Mouse (Mus musculus): Measurements from ENCODE around the gene Prss41. TPM values are rescaled to one million over a fixed set of nuclear protein-coding genes. Genes with fewer than 3 reads are reported as not detected.
A peak's percentile ranks its signal among the peaks of the same experiment; 100 is the strongest.

Prss41 gene
- polyA plus RNA-seq, 1 experiment from 2014 or later, result 3.1 TPM

DNA sequence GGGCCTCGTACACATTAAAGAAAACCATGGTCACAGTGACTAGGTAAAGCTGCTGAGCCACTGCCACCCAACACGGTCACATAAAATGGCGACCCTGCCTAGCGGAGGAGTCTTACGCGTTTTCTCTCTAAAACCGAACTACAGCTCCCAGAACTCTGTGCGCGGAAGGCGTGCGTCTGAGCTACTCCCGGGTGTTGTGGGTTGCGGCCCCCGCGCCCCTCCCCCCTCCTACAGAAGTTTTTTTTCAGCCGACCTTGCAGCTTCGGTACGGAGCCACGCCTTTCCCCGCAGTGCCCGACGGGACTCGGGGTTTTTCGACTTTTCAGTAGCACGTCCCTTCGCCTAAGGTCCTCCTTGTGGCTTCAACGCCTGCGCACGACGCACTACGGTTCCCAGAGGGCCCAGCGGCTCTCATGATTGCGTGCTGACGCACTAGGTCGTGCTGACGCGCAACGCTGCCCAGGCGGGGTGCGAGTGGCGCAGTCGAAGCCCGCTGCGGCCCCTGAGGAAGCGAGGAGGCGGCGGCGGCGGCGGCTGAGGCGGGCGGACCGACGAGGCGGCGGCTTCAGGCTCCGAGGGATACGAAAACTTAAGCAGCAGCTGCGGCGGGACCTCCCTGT, 41.1 kb downstream of the Prss41 start:
- peak; percentile 98 for ATAC-seq (ENCODE audit: insufficient number of reproducible peaks, insufficient read depth, low FRiP score, low TSS enrichment, low read depth)
- under 1% methylated on average over 55 of the region's 60 CpGs for WGBS
- Histone ChIP-seq H3K9ac (replicated peaks) (peak overlapping the region; percentile 98), H3K27ac (peak overlapping the region; percentile 98), H3K4me3 (replicated peaks) (peak overlapping the region; percentile 97), H3K36me3 (peaks cover 13% of the 10 kb centered on the region), H3K4me1 (replicated peaks) (peaks cover 28% of the 10 kb centered on the region), H3K4me2 (peak overlapping the region; percentile 91), H3K9me3 (no peaks in the 10 kb centered on the region), H3K27me3 (no peaks in the 10 kb centered on the region)

DNA sequence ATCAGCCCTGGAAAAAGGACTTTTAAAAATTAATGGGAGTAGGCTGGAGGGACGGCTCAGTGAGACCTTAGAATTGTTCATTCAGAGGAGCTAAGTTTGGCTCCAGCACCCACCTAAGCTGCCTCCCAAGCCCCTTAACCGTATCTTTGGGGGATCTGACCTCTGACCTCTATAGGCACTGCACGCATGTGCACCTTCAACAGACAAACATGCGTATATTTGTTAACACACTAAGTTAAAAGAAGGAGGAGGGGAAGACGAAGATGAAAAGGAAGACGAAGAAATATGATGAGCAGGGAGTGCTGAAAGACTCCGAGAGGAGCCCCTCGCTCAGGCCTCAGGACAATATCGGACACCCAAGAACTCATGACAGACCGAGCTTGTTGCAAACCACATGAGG, 42.3 kb downstream of the Prss41 start:
- H3K27ac ChIP-seq, result no peak overlapping the region

DNA sequence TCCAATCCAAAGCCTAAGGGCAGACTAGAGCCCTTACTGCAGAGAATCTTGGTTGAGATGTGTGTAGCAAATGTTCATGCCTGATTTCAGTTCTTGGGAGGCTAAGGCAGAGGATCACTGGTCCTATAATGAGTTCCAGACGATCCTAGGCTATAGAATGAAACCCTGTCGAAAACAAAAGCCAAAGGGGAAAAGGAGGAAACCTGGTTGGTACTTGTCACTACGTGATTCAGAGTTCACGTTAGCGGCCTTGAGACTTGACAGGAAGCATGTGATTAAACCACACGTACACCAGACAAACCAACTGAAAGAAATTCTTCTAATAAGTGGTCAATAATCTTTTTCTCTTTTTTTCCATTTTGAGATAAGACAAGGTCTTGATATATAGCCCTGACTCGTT, 46.7 kb downstream of the Prss41 start:
- WGBS, result 21% methylated on average over 7 of the region's 7 CpGs
- Histone ChIP-seq H3K36me3 (peaks cover 13% of the 10 kb centered on the region; the same call in 1 of the 2 replicates), H3K4me2 (no peak overlapping the region), H3K4me3 (replicated peaks) (no peak overlapping the region), H3K9me3 (no peaks in the 10 kb centered on the region), H3K4me1 (replicated peaks) (peaks cover 5% of the 10 kb centered on the region), H3K27me3 (no peaks in the 10 kb centered on the region), H3K27ac (no peak overlapping the region), H3K9ac (replicated peaks) (no peak overlapping the region)
- no peak for ATAC-seq (ENCODE audit: insufficient number of reproducible peaks, insufficient read depth, low FRiP score, low TSS enrichment, low read depth)

More for the DNA sequence above, 42.3 kb downstream of the Prss41 start:
- H3K9ac ChIP-seq (replicated peaks), result no peak overlapping the region
- ATAC-seq (ENCODE audit: insufficient number of reproducible peaks, insufficient read depth, low FRiP score, low TSS enrichment, low read depth), result no peak
- H3K4me3 ChIP-seq (replicated peaks), result no peak overlapping the region
- H3K36me3 ChIP-seq, result peaks cover under 1% of the 10 kb centered on the region; the same call in 1 of the 2 replicates
- no peaks in the 10 kb centered on the region for H3K27me3 ChIP-seq
- peaks cover 20% of the 10 kb centered on the region for H3K4me1 ChIP-seq (replicated peaks)
- no peak overlapping the region for H3K4me2 ChIP-seq
- WGBS, result 88% methylated on average over 10 of the region's 10 CpGs
- H3K9me3 ChIP-seq, result no peaks in the 10 kb centered on the region

DNA sequence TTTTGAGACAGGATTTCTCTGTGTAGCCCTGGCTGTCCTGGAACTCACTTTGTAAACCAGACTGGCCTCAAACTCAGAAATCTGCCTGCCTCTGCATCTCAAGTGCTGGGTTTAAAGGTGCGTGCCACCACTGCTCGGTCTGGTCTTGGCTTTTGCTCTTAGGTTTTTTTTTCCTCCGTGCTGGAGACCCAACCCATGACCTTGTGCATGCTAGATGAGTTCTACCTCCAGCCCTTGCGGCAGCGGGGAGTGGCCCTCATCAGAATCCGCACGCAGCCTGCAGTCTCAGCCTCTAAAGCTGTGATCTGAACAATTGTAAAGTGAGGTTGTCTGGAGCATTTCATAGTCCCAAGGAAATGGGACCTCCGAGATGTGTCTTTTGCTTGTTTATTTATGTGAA, 48.6 kb downstream of the Prss41 start:
- H3K36me3 ChIP-seq, result peaks cover 14% of the 10 kb centered on the region; the same call in 1 of the 2 replicates
- H3K9ac ChIP-seq (replicated peaks), result no peak overlapping the region
- no peak overlapping the region for H3K4me3 ChIP-seq (replicated peaks)
- peaks cover 21% of the 10 kb centered on the region for H3K4me1 ChIP-seq (replicated peaks)
- no peaks in the 10 kb centered on the region for H3K9me3 ChIP-seq
- H3K4me2 ChIP-seq, result no peak overlapping the region
- no peak overlapping the region for H3K27ac ChIP-seq
- no peak for ATAC-seq (ENCODE audit: insufficient number of reproducible peaks, insufficient read depth, low FRiP score, low TSS enrichment, low read depth)
- 93% methylated on average over 8 of the region's 8 CpGs for WGBS
- no peaks in the 10 kb centered on the region for H3K27me3 ChIP-seq

DNA sequence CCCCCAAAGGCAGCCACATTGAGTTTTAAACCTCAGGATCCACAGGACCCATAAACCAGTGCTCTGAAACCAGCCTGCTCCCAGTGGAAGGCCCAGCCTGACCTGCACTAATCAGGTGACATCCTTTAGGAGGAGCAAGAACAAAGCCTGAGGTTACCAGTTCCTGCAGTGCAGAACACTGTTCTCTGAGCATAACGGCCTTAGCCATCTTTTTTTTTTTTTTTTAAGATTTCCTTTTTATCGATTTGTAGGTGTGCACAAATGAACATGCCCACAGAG, 53.0 kb downstream of the Prss41 start:
- Histone ChIP-seq H3K4me3 (replicated peaks) (peak overlapping the region; percentile 45), H3K4me1 (replicated peaks) (peaks cover 33% of the 10 kb centered on the region), H3K36me3 (peaks cover 14% of the 10 kb centered on the region; the same call in 1 of the 2 replicates), H3K9ac (replicated peaks) (peak overlapping the region; percentile 83), H3K27me3 (no peaks in the 10 kb centered on the region), H3K9me3 (no peaks in the 10 kb centered on the region), H3K4me2 (peak overlapping the region; percentile 68), H3K27ac (peak overlapping the region; percentile 98)
- no peak for ATAC-seq (ENCODE audit: insufficient number of reproducible peaks, insufficient read depth, low FRiP score, low TSS enrichment, low read depth)
- 46% methylated on average over 2 of the region's 2 CpGs for WGBS

DNA sequence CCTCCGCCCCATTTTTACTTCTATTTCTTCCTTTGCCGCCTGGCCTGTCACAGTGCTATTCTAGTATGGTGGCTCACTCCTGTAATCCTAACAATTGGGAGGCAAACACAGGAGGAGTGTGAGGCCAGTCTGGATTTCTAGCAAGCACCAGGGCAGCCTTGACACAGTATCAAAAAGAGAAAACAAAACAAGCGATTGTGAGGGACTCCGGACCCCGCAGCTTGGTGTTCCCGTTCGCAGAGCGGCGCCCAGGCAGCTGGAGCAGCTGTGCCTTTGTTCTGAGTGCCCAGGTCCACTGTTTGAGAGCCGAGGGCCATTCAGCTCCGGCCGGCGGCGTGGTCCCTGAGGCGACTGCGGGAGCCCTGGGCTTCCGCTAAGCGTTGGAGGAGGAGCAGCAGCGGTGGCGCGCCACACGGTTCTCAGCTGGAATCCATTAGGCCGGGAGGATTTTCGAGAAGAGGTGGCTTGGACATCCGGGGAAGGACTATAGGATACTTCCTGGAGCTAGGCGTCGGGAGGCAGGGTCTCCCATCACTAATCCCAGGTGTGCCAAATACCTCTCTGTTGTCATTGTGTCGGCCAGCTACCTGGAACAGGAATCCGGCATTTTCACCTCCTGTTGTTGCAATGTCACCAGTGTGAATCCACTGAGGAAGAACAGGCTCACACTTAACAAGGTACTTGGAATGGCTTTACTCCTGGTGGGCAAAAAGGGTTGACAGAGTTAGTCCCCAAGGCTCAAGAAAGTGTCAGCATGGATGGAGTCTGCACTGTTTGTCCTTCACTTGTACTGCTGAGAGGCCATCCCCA, 53.5 kb downstream of the Prss41 start, which contains the start of gene Srrm2:
TSS of gene Srrm2 (plus strand) at position 264 of the 810 bp plus-strand sequence.
- Histone ChIP-seq H3K9ac (replicated peaks) (peak within 1 kb of the TSS; percentile 83), H3K9me3 (no peaks in the 10 kb centered on the region), H3K27me3 (no peaks in the 10 kb centered on the region), H3K4me3 (replicated peaks) (peak within 1 kb of the TSS; percentile 45), H3K4me2 (peak within 1 kb of the TSS; percentile 68), H3K36me3 (peaks cover 14% of the 10 kb centered on the region; the same call in 1 of the 2 replicates), H3K27ac (peak within 1 kb of the TSS; percentile 98), H3K4me1 (replicated peaks) (peaks cover 34% of the 10 kb centered on the region)
- 2% methylated on average over 29 of the region's 29 CpGs for WGBS
- ATAC-seq (ENCODE audit: insufficient number of reproducible peaks, insufficient read depth, low FRiP score, low TSS enrichment, low read depth), result 0 out of 2 replicates have a peak, but pooled peaks have one; percentile 35

DNA sequence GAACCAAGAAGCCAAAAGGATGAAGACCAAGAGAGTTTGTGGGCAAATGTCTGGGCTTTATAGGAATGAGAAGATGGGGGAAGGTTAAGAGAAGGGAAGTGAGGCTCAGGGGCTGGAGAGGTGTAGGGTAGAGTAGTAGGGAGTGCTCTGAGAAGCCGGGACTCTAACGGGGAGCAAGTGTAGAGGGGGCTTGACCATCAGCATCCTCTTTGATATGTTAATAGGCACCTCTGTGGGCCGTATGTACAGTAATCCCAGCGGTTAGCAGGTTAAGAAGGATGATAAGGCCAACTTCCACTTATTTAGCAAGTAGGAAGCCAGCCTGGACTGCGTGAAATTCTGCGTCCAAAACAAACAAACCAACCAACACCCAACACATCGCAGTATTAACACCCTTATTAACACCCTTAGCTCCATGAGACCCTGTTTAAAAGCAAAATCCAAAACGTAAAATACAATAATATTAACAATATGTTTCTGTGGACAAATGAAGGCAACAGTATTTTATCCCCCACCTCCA, 54.2 kb downstream of the Prss41 start:
- Histone ChIP-seq H3K36me3 (peaks cover 11% of the 10 kb centered on the region; the same call in 1 of the 2 replicates), H3K9ac (replicated peaks) (peak overlapping the region; percentile 83), H3K4me3 (replicated peaks) (peak overlapping the region; percentile 45), H3K27ac (peak overlapping the region; percentile 98), H3K4me1 (replicated peaks) (peaks cover 39% of the 10 kb centered on the region), H3K27me3 (no peaks in the 10 kb centered on the region), H3K4me2 (peak overlapping the region; percentile 68), H3K9me3 (no peaks in the 10 kb centered on the region)
- no peak for ATAC-seq (ENCODE audit: insufficient number of reproducible peaks, insufficient read depth, low FRiP score, low TSS enrichment, low read depth)
- WGBS, result 14% methylated on average over 8 of the region's 8 CpGs

DNA sequence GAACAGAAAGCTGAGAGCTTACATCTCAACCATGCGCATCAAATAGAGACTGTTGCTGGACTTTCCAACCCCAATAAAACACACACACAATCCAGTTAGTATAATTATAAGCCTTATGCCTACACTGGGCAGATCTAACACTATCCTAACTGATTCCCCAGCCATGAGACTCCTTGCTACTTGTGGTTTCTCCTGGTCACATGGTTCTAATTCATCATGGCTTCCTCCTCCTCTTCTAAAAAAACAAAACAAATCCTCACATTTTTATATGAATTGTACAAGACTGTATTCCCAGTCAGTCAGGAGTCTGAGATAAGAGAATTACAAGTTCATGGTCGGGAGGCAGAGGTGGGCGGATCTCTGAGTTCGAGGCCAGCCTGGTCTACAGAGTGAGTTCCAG, 55.0 kb downstream of the Prss41 start:
- Histone ChIP-seq H3K9ac (replicated peaks) (no peak overlapping the region), H3K27me3 (no peaks in the 10 kb centered on the region), H3K9me3 (no peaks in the 10 kb centered on the region), H3K27ac (no peak overlapping the region), H3K4me3 (replicated peaks) (no peak overlapping the region), H3K4me1 (replicated peaks) (peaks cover 39% of the 10 kb centered on the region), H3K36me3 (peaks cover 10% of the 10 kb centered on the region; the same call in 1 of the 2 replicates), H3K4me2 (no peak overlapping the region)
- ATAC-seq (ENCODE audit: insufficient number of reproducible peaks, insufficient read depth, low FRiP score, low TSS enrichment, low read depth), result no peak
- WGBS, result 91% methylated on average over 4 of the region's 4 CpGs

Small RNA genes lying within 50 kb of the gene (microRNA-seq; reads per million reads assigned to microRNA genes)
- gene Mir5125, result 1.2 reads per million

Other genes with a start within 250 kb of the Prss41 start
- 22.0 and 25.5 TPM in 2 replicates for gene Zfp13, start 244.7 kb downstream of the Prss41 start, polyA plus RNA-seq (2016; fragmentation: Nextera tagmentation; extraction: Ambion mirVana)
- 0.37 and 0.45 TPM in 2 replicates for gene Zscan10, start 243.3 kb downstream of the Prss41 start, polyA plus RNA-seq (2016; fragmentation: Nextera tagmentation; extraction: Ambion mirVana)
- 0.92 and 0.99 TPM in 2 replicates for gene Mmp25, start 198.9 kb downstream of the Prss41 start, polyA plus RNA-seq (2016; fragmentation: Nextera tagmentation; extraction: Ambion mirVana)
- gene Bicdl2, start 183.7 kb downstream of the Prss41 start, polyA plus RNA-seq (2016; fragmentation: Nextera tagmentation; extraction: Ambion mirVana), result 1.2 and 1.3 TPM in 2 replicates
- 48.6 and 51.7 TPM in 2 replicates for gene Hcfc1r1, start 170.6 kb downstream of the Prss41 start, polyA plus RNA-seq (2016; fragmentation: Nextera tagmentation; extraction: Ambion mirVana)
- gene Thoc6, start 170.3 kb downstream of the Prss41 start, polyA plus RNA-seq (2016; fragmentation: Nextera tagmentation; extraction: Ambion mirVana), result 55.1 and 56.3 TPM in 2 replicates
- gene Tnfrsf12a, start 166.7 kb downstream of the Prss41 start, polyA plus RNA-seq (2016; fragmentation: Nextera tagmentation; extraction: Ambion mirVana), result 5.7 and 7.6 TPM in 2 replicates
- 19.9 and 22.7 TPM in 2 replicates for gene Cldn6, start 164.9 kb downstream of the Prss41 start, polyA plus RNA-seq (2016; fragmentation: Nextera tagmentation; extraction: Ambion mirVana)
- gene Cldn9, start 160.1 kb downstream of the Prss41 start, polyA plus RNA-seq (2016; fragmentation: Nextera tagmentation; extraction: Ambion mirVana), result 5.6 and 6.4 TPM in 2 replicates
- gene 1520401A03Rik, start 121.4 kb downstream of the Prss41 start, polyA plus RNA-seq (2016; fragmentation: Nextera tagmentation; extraction: Ambion mirVana), result 1.8 and 2.5 TPM in 2 replicates
- 49.1 and 53.1 TPM in 2 replicates for gene Pkmyt1, start 117.8 kb downstream of the Prss41 start, polyA plus RNA-seq (2016; fragmentation: Nextera tagmentation; extraction: Ambion mirVana)
- gene Paqr4, start 103.3 kb downstream of the Prss41 start, polyA plus RNA-seq (2016; fragmentation: Nextera tagmentation; extraction: Ambion mirVana), result 11.6 and 13.6 TPM in 2 replicates
- 30.0 and 34.8 TPM in 2 replicates for gene Kremen2, start 98.3 kb downstream of the Prss41 start, polyA plus RNA-seq (2016; fragmentation: Nextera tagmentation; extraction: Ambion mirVana)
- 136 and 140 TPM in 2 replicates for gene Flywch1, start 72.6 kb downstream of the Prss41 start, polyA plus RNA-seq (2016; fragmentation: Nextera tagmentation; extraction: Ambion mirVana)
- 71.0 and 76.7 TPM in 2 replicates for gene Flywch2, start 58.1 kb downstream of the Prss41 start, polyA plus RNA-seq (2016; fragmentation: Nextera tagmentation; extraction: Ambion mirVana)
- 639 and 703 TPM in 2 replicates for gene Srrm2, start 53.6 kb downstream of the Prss41 start, polyA plus RNA-seq (2016; fragmentation: Nextera tagmentation; extraction: Ambion mirVana)
- gene Elob, start 15.0 kb downstream of the Prss41 start, polyA plus RNA-seq (2016; fragmentation: Nextera tagmentation; extraction: Ambion mirVana), result 1,179 and 1,231 TPM in 2 replicates
- gene Prss33, start 8.1 kb downstream of the Prss41 start, polyA plus RNA-seq (2016; fragmentation: Nextera tagmentation; extraction: Ambion mirVana), result not detected in 2 replicates
- not detected in 2 replicates for gene Prss32, start 317 bp downstream of the Prss41 start, polyA plus RNA-seq (2016; fragmentation: Nextera tagmentation; extraction: Ambion mirVana)
- gene Prss21, start 23.9 kb upstream of the Prss41 start, polyA plus RNA-seq (2016; fragmentation: Nextera tagmentation; extraction: Ambion mirVana), result not detected in 2 replicates
- gene Dcpp1, start 36.7 kb upstream of the Prss41 start, polyA plus RNA-seq (2016; fragmentation: Nextera tagmentation; extraction: Ambion mirVana), result not detected in 2 replicates
- gene Dcpp2, start 36.7 kb upstream of the Prss41 start, polyA plus RNA-seq (2016; fragmentation: Nextera tagmentation; extraction: Ambion mirVana), result not detected in 2 replicates
- gene Dcpp3, start 73.3 kb upstream of the Prss41 start, polyA plus RNA-seq (2016; fragmentation: Nextera tagmentation; extraction: Ambion mirVana), result not detected in 2 replicates
- not detected in 2 replicates for gene Sbp, start 97.5 kb upstream of the Prss41 start, polyA plus RNA-seq (2016; fragmentation: Nextera tagmentation; extraction: Ambion mirVana)
- gene Sbpl, start 111.1 kb upstream of the Prss41 start, polyA plus RNA-seq (2016; fragmentation: Nextera tagmentation; extraction: Ambion mirVana), result not detected in 2 replicates
- gene Prss30, start 136.4 kb upstream of the Prss41 start, polyA plus RNA-seq (2016; fragmentation: Nextera tagmentation; extraction: Ambion mirVana), result not detected in 2 replicates
- gene Prss22, start 153.9 kb upstream of the Prss41 start, polyA plus RNA-seq (2016; fragmentation: Nextera tagmentation; extraction: Ambion mirVana), result 0.76 and 0.84 TPM in 2 replicates
- 0.17 TPM in 1 of 2 replicates, not detected in the other for gene Prss27, start 194.0 kb upstream of the Prss41 start, polyA plus RNA-seq (2016; fragmentation: Nextera tagmentation; extraction: Ambion mirVana)
- 91.6 and 94.7 TPM in 2 replicates for gene Kctd5, start 229.3 kb upstream of the Prss41 start, polyA plus RNA-seq (2016; fragmentation: Nextera tagmentation; extraction: Ambion mirVana)